Mouse (Mus musculus) intestine, embryonic 14.5 days (tissue): ENCODE data around the gene Dnajc7. TPM values are rescaled to one million over a fixed set of nuclear protein-coding genes. Genes with fewer than 3 reads are reported as not detected.

ENCODE experiments used
- ATAC-seq: fragments of 200-750 bp; cut with Nextera tagmentation; replicated peaks from 2 replicates; pipeline ENCODE4 v1.8.0; 2017; ENCODE audit warnings: low read depth, moderate number of reproducible peaks, moderate TSS enrichment, moderate library complexity; ENCODE audit not compliant: low FRiP score, low TSS enrichment
- DNase-seq: peaks from one replicate; pipeline ENCODE4 v3.0.0-alpha.2; 2018; ENCODE audit warnings: low spot score
- H3K27ac ChIP-seq: fragments of 300-500 bp; sonication (generic); 2 replicates; pipeline ENCODE4 v1.5.1; 2014; ENCODE audit warnings: low read depth, mild to moderate bottlenecking, control low read depth
- H3K27me3 ChIP-seq: fragments of 300-500 bp; sonication (generic); replicated peaks from 2 replicates; pipeline ENCODE4 v1.6.1; 2014; ENCODE audit warnings: low read length, control low read depth; ENCODE audit not compliant: control insufficient read depth, insufficient read depth
- H3K36me3 ChIP-seq: fragments of 300-500 bp; sonication (generic); 2 replicates; pipeline ENCODE4 v1.6.1; 2014; ENCODE audit warnings: low read length, control low read depth; ENCODE audit not compliant: control insufficient read depth, insufficient read depth
- H3K4me1 ChIP-seq: fragments of 300-500 bp; sonication (generic); replicated peaks from 2 replicates; pipeline ENCODE4 v1.6.1; 2014; ENCODE audit warnings: low read length, control low read depth, mixed read lengths; ENCODE audit not compliant: control insufficient read depth, insufficient read depth
- H3K4me2 ChIP-seq: fragments of 300-500 bp; sonication (generic); 2 replicates; pipeline ENCODE4 v1.6.1; 2014; ENCODE audit warnings: low read length
- H3K4me3 ChIP-seq: fragments of 300-500 bp; sonication (generic); 2 replicates; pipeline ENCODE4 v1.5.1; 2014; ENCODE audit warnings: low read depth, low read length, control low read depth, mixed read lengths
- H3K9ac ChIP-seq: fragments of 300-500 bp; sonication (generic); 2 replicates; pipeline ENCODE4 v1.6.1; 2014; ENCODE audit warnings: mild to moderate bottlenecking, low read length
- H3K9me3 ChIP-seq: fragments of 300-500 bp; sonication (generic); 2 replicates; pipeline ENCODE4 v1.6.1; 2016; ENCODE audit warnings: low read length, control low read depth; ENCODE audit not compliant: control insufficient read depth
- WGBS: fragments of 180-500 bp; shearing (Covaris S2); extraction: QIAGEN DNeasy Blood & Tissue Kit; methylation state at CpG from one replicate; pipeline ENCODE4 v1.1.7; 2014; 5-methylcytosine and 5-hydroxymethylcytosine counted together
- polyA plus RNA-seq: library from polyadenylated mRNA; unstranded; fragments of >200 nt; fragmentation: Nextera tagmentation; extraction: Ambion mirVana; gene quantifications from 2 replicates; pipeline ENCODE4 v1.2.1, GENCODE M21; 2014

The Dnajc7 gene
- polyA plus RNA-seq, 1 experiment from 2014 or later: 61.7 TPM

DNA sequence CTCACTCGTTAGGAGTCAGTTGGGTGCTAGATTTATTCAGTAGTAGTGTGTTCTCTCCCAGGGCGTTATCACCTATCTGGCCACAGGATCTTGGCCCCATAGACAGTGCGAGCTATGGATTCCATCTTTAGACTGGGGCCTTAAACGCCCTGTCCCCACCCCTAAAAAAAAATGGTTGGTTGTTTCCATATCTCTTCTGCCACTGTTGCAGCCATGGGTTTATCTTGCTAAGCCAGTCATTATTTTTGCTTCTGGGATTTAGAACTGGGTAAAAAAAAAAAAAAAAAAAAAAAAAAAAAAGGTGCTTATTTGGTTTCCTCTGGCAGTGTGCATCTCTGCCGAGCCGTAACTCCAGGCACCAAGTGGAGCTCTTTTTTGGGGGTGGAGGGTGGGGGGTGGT is 55.3 kb downstream of the Dnajc7 start:
- 83% methylated on average over 6 of the region's 6 CpGs for WGBS

DNA sequence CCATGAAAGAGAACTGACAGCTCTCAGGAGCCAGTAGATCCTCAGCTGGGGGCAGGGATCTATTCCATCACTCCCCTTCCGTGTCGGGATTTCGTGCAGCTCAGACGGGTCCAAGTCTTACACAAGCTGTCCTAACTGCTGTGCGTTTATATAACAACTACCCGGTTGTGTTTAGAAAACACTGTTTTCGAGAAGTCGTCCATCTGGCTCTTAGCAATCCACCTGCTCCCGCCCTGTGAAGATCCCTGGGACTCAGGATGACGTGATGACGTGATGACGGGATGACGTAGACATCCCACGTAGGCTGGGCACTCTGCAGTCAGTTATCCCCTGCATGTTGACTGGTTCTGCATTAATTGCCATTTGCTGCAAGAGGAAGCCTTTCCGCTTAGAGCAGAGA is 55.7 kb downstream of the Dnajc7 start:
- no peak for ATAC-seq
- 60% methylated on average over 15 of the region's 15 CpGs for WGBS
- H3K4me1 ChIP-seq: no peaks in the 10 kb centered on the region
- H3K27ac ChIP-seq: no peak overlapping the region
- no peaks in the 10 kb centered on the region for H3K9me3 ChIP-seq
- no peak overlapping the region for H3K9ac ChIP-seq
- no peaks in the 10 kb centered on the region for H3K36me3 ChIP-seq
- no peak overlapping the region for H3K4me2 ChIP-seq
- no peak overlapping the region for H3K4me3 ChIP-seq
- no peaks in the 10 kb centered on the region for H3K27me3 ChIP-seq
- DNase-seq: no peak

More for the DNA sequence above, 55.3 kb downstream of the Dnajc7 start:
- no peaks in the 10 kb centered on the region for H3K4me1 ChIP-seq
- DNase-seq: no peak
- H3K4me3 ChIP-seq: no peak overlapping the region
- H3K36me3 ChIP-seq: no peaks in the 10 kb centered on the region
- no peak overlapping the region for H3K4me2 ChIP-seq
- no peaks in the 10 kb centered on the region for H3K27me3 ChIP-seq
- H3K9me3 ChIP-seq: no peaks in the 10 kb centered on the region
- no peak overlapping the region for H3K27ac ChIP-seq
- no peak for ATAC-seq
- H3K9ac ChIP-seq: no peak overlapping the region

DNA sequence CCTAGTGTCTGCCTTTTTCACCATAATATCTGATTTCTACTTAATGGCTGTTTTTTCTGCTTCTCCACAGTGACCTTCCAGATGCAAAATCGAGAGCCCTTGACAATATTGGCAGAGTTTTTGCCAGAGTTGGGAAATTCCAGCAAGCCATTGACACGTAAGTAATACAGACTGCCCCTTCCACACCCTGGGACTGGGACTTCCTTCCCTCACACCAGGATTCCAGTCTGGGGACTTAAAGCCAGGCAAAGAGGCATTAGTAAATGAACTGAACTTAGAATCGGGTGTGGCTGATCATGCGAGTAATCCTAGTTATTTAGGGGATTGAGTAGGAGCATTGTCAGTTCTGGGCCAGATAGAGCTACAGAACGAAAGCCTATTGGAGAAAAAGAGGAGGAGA is 58.2 kb downstream of the Dnajc7 start:
- H3K9ac ChIP-seq: no peak overlapping the region
- H3K4me1 ChIP-seq: no peaks in the 10 kb centered on the region
- no peak overlapping the region for H3K4me2 ChIP-seq
- ATAC-seq: no peak
- 69% methylated on average over 5 of the region's 5 CpGs for WGBS
- no peaks in the 10 kb centered on the region for H3K27me3 ChIP-seq
- DNase-seq: no peak
- H3K9me3 ChIP-seq: no peaks in the 10 kb centered on the region
- H3K36me3 ChIP-seq: no peaks in the 10 kb centered on the region
- no peak overlapping the region for H3K27ac ChIP-seq
- H3K4me3 ChIP-seq: no peak overlapping the region

DNA sequence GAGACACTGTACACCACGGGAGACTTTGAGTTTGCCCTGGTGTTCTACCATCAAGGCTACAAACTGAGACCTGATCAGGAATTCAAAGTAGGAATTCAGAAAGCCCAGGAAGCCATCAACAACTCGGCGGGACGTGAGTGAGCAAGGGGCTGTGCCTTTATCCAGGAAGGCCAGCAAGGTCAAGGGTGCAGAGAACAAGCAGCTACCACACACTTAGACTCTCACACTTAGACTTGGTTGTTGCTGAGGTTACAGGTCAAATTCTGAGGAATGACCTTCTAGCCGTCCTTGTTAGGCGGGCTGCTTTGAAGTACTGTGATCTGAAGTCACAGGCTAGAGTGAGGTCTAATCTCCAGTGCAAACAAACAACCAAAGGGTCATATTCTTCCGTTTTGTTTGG is 60.5 kb downstream of the Dnajc7 start:
- no peak for ATAC-seq
- no peaks in the 10 kb centered on the region for H3K36me3 ChIP-seq
- H3K4me2 ChIP-seq: no peak overlapping the region
- H3K4me1 ChIP-seq: no peaks in the 10 kb centered on the region
- no peak overlapping the region for H3K4me3 ChIP-seq
- WGBS: 44% methylated on average over 7 of the region's 7 CpGs
- DNase-seq: no peak
- no peak overlapping the region for H3K9ac ChIP-seq
- H3K9me3 ChIP-seq: no peaks in the 10 kb centered on the region
- no peak overlapping the region for H3K27ac ChIP-seq
- no peaks in the 10 kb centered on the region for H3K27me3 ChIP-seq

DNA sequence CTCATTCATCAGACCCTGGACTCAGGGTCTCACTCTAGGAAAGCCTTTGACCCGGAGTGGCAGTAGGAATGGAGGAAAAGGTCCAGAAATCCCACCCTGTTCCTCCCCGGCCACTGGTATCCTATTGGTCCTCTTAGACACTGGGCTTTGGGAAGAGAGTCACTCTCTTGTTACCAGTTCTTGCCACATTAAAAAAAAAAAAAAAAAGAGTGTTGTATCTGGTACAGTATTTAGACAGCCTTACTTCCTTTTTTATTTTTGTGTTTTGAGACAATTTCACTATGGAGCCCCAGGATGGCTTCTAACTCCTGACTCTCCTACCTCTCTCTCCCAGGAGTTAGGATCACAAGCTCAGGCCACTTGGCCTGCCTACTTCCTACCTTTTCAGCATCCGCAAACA is 62.4 kb downstream of the Dnajc7 start:
- Histone ChIP-seq H3K27ac (no peak overlapping the region), H3K4me1 (no peaks in the 10 kb centered on the region), H3K9me3 (no peaks in the 10 kb centered on the region), H3K4me2 (no peak overlapping the region), H3K4me3 (no peak overlapping the region), H3K9ac (no peak overlapping the region), H3K36me3 (no peaks in the 10 kb centered on the region), H3K27me3 (no peaks in the 10 kb centered on the region)
- ATAC-seq: no peak
- DNase-seq: no peak
- 67% methylated on average over 3 of the region's 3 CpGs for WGBS

DNA sequence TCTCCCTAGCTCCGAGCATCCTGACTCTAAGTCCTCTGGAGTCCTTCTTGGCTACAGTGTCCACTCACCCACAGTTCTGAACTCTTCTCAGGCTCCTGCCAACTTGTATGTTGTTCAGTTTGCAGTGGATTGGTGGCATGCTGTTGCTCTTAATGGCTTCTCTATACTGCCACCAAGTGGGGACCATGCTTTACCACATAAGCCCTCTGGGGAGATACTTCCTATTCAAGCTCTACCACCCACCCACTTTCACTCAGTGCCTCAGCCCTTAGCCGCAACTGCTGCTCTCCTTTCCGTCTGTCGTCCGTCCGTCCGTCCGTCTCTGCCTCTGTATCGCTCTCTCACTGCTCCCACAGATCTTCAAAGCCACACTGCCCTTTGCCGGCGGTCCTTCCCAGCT is 64.4 kb downstream of the Dnajc7 start:
- no peak overlapping the region for H3K9ac ChIP-seq

DNA sequence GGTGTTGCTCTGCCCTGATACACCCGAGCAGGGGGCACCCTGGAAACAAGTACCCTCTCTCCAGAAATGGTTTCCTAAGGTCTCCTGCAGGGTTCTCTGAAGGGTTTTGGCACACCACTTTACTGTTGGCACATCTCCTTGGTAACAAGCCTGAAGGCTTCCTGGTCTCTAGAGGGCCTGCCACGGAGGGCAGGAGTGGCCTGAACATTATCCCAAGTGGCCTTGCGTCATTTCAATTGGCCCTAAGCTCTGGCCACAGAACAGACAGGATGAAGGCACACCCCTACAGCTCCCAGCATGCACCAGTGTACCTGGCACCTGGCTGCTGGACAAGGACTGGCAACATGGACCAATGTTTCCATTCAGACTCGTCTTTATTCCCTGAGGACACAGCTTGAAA is 67.1 kb downstream of the Dnajc7 start:
- no peaks in the 10 kb centered on the region for H3K4me1 ChIP-seq
- no peaks in the 10 kb centered on the region for H3K9me3 ChIP-seq
- ATAC-seq (no peak), DNase-seq (no peak)
- H3K4me3 ChIP-seq: no peak overlapping the region
- no peak overlapping the region for H3K9ac ChIP-seq
- H3K4me2 ChIP-seq: no peak overlapping the region
- H3K27me3 ChIP-seq: no peaks in the 10 kb centered on the region
- no peak overlapping the region for H3K27ac ChIP-seq
- 84% methylated on average over 4 of the region's 4 CpGs for WGBS
- H3K36me3 ChIP-seq: no peaks in the 10 kb centered on the region

More for the DNA sequence above, 64.4 kb downstream of the Dnajc7 start:
- H3K27me3 ChIP-seq: no peaks in the 10 kb centered on the region
- H3K36me3 ChIP-seq: no peaks in the 10 kb centered on the region
- DNase-seq (peak; percentile 66), ATAC-seq (peak; percentile 57; the same call in 1 of the 2 replicates)
- no peak overlapping the region for H3K4me3 ChIP-seq
- 22% methylated on average over 11 of the region's 11 CpGs for WGBS
- H3K9me3 ChIP-seq: no peaks in the 10 kb centered on the region
- H3K27ac ChIP-seq: no peak overlapping the region
- no peaks in the 10 kb centered on the region for H3K4me1 ChIP-seq
- H3K4me2 ChIP-seq: no peak overlapping the region; the same call in 1 of the 2 replicates

DNA sequence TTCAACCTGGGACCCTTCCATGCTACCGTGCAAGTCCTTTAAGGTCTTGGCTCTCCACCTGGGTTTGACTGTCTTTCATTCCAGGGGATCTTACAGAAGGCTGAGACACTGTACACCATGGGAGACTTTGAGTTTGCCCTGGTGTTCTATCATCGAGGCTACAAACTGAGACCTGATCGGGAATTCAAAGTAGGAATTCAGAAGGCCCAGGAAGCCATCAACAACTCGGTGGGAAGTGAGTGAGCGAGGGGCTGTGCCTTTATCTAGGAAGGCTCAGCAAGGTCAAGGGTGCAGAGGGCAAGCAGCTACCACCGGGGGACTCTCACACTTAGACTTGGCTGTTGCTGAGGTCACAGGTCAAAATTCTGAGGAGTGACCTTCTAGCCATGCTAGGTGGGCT is 69.9 kb downstream of the Dnajc7 start:
- WGBS: 65% methylated on average over 6 of the region's 6 CpGs
- ATAC-seq: no peak

DNA sequence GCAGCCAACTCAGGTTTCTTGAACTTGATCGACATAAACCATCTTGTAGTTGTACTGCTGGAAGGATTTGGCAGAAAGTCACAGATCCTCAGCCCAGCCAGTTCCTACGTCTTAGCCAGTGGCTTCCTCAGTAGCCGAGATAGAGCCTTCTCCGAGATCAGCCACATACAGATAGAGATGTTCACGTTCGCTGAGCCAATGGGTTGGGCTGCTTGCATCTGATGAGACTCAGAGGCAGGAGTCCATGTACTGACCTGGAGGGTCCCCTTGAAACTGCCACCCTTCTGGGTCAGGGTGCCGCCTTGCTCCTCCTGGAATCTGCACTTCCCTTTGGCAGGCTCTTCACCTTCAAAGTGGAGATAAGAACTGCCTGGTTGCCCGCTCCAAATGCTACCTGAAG is 70.5 kb downstream of the Dnajc7 start:
- Histone ChIP-seq H3K4me1 (0 out of 2 replicates have a peak, but pooled peaks cover 5% of the 10 kb centered on the region), H3K9ac (no peak overlapping the region), H3K4me2 (no peak overlapping the region), H3K27me3 (no peaks in the 10 kb centered on the region), H3K36me3 (no peaks in the 10 kb centered on the region), H3K9me3 (no peaks in the 10 kb centered on the region), H3K4me3 (no peak overlapping the region), H3K27ac (no peak overlapping the region)
- ATAC-seq (no peak), DNase-seq (no peak)
- 76% methylated on average over 8 of the region's 8 CpGs for WGBS

More for the DNA sequence above, 69.9 kb downstream of the Dnajc7 start:
- DNase-seq: no peak
- H3K36me3 ChIP-seq: no peaks in the 10 kb centered on the region
- 0 out of 2 replicates have a peak, but pooled peaks cover 5% of the 10 kb centered on the region for H3K4me1 ChIP-seq
- no peak overlapping the region for H3K9ac ChIP-seq
- no peaks in the 10 kb centered on the region for H3K9me3 ChIP-seq
- no peak overlapping the region for H3K4me3 ChIP-seq
- H3K4me2 ChIP-seq: no peak overlapping the region
- no peaks in the 10 kb centered on the region for H3K27me3 ChIP-seq
- no peak overlapping the region for H3K27ac ChIP-seq
